Comparison of ENCODE assay signal across 18 mouse cellular contexts in the genomic region with DNA sequence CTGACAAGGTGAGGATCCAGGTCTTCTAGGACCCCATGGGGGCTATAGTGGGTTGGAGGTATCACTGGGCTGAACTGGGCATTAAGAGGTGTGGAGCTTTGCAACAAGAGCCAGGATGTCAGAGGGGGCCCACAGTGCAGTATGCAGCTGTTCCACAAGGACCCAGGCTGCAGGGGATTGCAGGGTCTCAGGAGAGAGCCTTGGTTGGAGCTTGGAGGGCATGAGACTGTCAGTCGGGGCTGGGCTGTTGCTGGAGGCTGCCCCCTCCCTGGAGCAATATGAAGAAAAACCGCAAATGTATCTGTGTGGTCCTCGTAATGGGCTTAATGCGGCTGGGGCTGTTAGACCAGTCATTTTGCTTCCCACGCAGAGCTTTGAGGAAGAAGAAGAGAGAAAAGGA. TPM values are rescaled to one million over a fixed set of nuclear protein-coding genes. Genes with fewer than 3 reads are reported as not detected.
DNase-seq lines count a peak whose midpoint lies in the region; ATAC-seq lines count a peak whose summit lies in the region.
"Had no signal": no experiment of that assay in that cellular context is flagged by ENCODE, and none has a peak within 500 bp of the region (broad histone marks: within the 10 kb centered on the region; RNA-seq: fewer than 3 reads in every experiment).

No protein-coding gene starts in this region.

- H3K27ac ChIP-seq in hindbrain, embryonic 12.5 days: no peak overlapping the region
- H3K27ac ChIP-seq in hindbrain, embryonic 10.5 days: no peak overlapping the region
- H3K27ac ChIP-seq in forebrain, embryonic 14.5 days (ENCODE audit: low read depth, low read length): no peak overlapping the region; the same call in 1 of the 2 replicates
- no peak overlapping the region for H3K27ac ChIP-seq in limb, embryonic 10.5 days
- H3K27ac ChIP-seq: gastrocnemius, adult 2 months; heart, adult 2 months; lung, embryonic 15.5 days; stomach, postnatal 0 days had no signal

- H3K9ac ChIP-seq in hindbrain, embryonic 12.5 days: no peak overlapping the region
- 0 out of 2 replicates have a peak overlapping the region, but pooled peaks have one; percentile 13 for H3K9ac ChIP-seq in forebrain, embryonic 14.5 days (ENCODE audit: low read length)
- H3K9ac ChIP-seq: lung, embryonic 15.5 days had no signal

- 0 out of 2 replicates have a peak, but pooled peaks cover 5% of the 10 kb centered on the region for H3K27me3 ChIP-seq in hindbrain, embryonic 12.5 days
- H3K27me3 ChIP-seq in hindbrain, embryonic 10.5 days (ENCODE audit: insufficient read depth, poor library complexity, severe bottlenecking): peaks cover 6% of the 10 kb centered on the region
- peaks cover 2% of the 10 kb centered on the region; the same call in 1 of the 2 replicates for H3K27me3 ChIP-seq in forebrain, embryonic 14.5 days (replicated peaks; ENCODE audit: control insufficient read depth, insufficient read depth, low read length)
- H3K27me3 ChIP-seq in limb, embryonic 10.5 days (ENCODE audit: low read depth, poor library complexity, severe bottlenecking): 0 out of 2 replicates have a peak, but pooled peaks cover 8% of the 10 kb centered on the region
- H3K27me3 ChIP-seq: lung, embryonic 15.5 days had no signal

- 71% methylated on average over 5 of the region's 5 CpGs for WGBS in hindbrain, embryonic 12.5 days
- WGBS in hindbrain, embryonic 10.5 days: 66% methylated on average over 5 of the region's 5 CpGs
- 10% methylated on average over 5 of the region's 5 CpGs for WGBS in forebrain, embryonic 14.5 days
- 63% methylated on average over 5 of the region's 5 CpGs for WGBS in limb, embryonic 10.5 days

- H3K4me1 ChIP-seq in hindbrain, embryonic 12.5 days: 0 out of 2 replicates have a peak, but pooled peaks cover 3% of the 10 kb centered on the region
- H3K4me1 ChIP-seq in hindbrain, embryonic 10.5 days (replicated peaks): 0 out of 2 replicates have a peak, but pooled peaks cover 2% of the 10 kb centered on the region
- peaks cover 8% of the 10 kb centered on the region for H3K4me1 ChIP-seq in forebrain, embryonic 14.5 days (ENCODE audit: control insufficient read depth, insufficient read depth, low read length)
- H3K4me1 ChIP-seq in limb, embryonic 10.5 days: peaks cover 4% of the 10 kb centered on the region
- H3K4me1 ChIP-seq: lung, embryonic 15.5 days had no signal

- H3K4me3 ChIP-seq in hindbrain, embryonic 12.5 days: no peak overlapping the region
- H3K4me3 ChIP-seq in hindbrain, embryonic 10.5 days: no peak overlapping the region
- no peak overlapping the region for H3K4me3 ChIP-seq in forebrain, embryonic 14.5 days (ENCODE audit: low read depth, low read length)
- no peak overlapping the region for H3K4me3 ChIP-seq in limb, embryonic 10.5 days
- H3K4me3 ChIP-seq: gastrocnemius, adult 2 months; heart, adult 2 months; lung, embryonic 15.5 days had no signal

- no peak overlapping the region for H3K4me2 ChIP-seq in hindbrain, embryonic 12.5 days (replicated peaks)
- peak overlapping the region; percentile 31 for H3K4me2 ChIP-seq in forebrain, embryonic 14.5 days (ENCODE audit: low read length)
- H3K4me2 ChIP-seq: lung, embryonic 15.5 days had no signal

- no peaks in the 10 kb centered on the region for H3K36me3 ChIP-seq in hindbrain, embryonic 12.5 days
- H3K36me3 ChIP-seq in hindbrain, embryonic 10.5 days: no peaks in the 10 kb centered on the region
- H3K36me3 ChIP-seq in forebrain, embryonic 14.5 days (ENCODE audit: control insufficient read depth, insufficient read depth, low read length): no peaks in the 10 kb centered on the region
- H3K36me3 ChIP-seq in limb, embryonic 10.5 days: no peaks in the 10 kb centered on the region
- H3K36me3 ChIP-seq: lung, embryonic 15.5 days had no signal

- ATAC-seq in hindbrain, embryonic 12.5 days (ENCODE audit: low FRiP score): peak; percentile 27; the same call in 1 of the 2 replicates
- peak; percentile 60 for ATAC-seq in forebrain, embryonic 14.5 days

- no peak for DNase-seq in hindbrain, embryonic 10.5 days (ENCODE audit: low spot score)
- peak; percentile 30 for DNase-seq in thymus, postnatal 0 days (ENCODE audit: low spot score)
- DNase-seq in thymus, adult 18-20 months: no peak
- DNase-seq in forebrain, embryonic 14.5 days (ENCODE audit: low spot score): no peak
- DNase-seq in limb, embryonic 10.5 days (ENCODE audit: low spot score): no peak
- no peak for DNase-seq in spleen, postnatal 4 days (ENCODE audit: low spot score in 2 of 2)
- DNase-seq in cerebellum, postnatal 14 days: no peak
- DNase-seq: adrenal gland, postnatal 25 days; cerebellum, adult 8-10 months; gastrocnemius, adult 2 months; heart, adult 2 months; heart, postnatal 36 days; kidney, adult 11 months; kidney, postnatal 25 days had no signal

- no peaks in the 10 kb centered on the region for H3K9me3 ChIP-seq in hindbrain, embryonic 12.5 days (replicated peaks)
- no peaks in the 10 kb centered on the region for H3K9me3 ChIP-seq in hindbrain, embryonic 10.5 days
- H3K9me3 ChIP-seq in forebrain, embryonic 14.5 days (replicated peaks; ENCODE audit: control insufficient read depth, low read length): no peaks in the 10 kb centered on the region
- no peaks in the 10 kb centered on the region for H3K9me3 ChIP-seq in limb, embryonic 10.5 days (replicated peaks)
- H3K9me3 ChIP-seq: lung, embryonic 15.5 days had no signal

RNA-seq across cellular contexts. Expression of gene Gal, which starts 26.3 kb away (rescaled TPM):
- polyA plus RNA-seq in hindbrain, embryonic 12.5 days (2016; fragmentation: Nextera tagmentation; extraction: Ambion mirVana): 6.2 and 8.7 TPM in 2 replicates
- 1.8 and 4.8 TPM in 2 replicates for polyA plus RNA-seq in hindbrain, embryonic 10.5 days (2016; fragmentation: Nextera tagmentation; extraction: Ambion mirVana)
- polyA plus RNA-seq in thymus, postnatal 0 days (2015; fragmentation: Nextera tagmentation; extraction: Ambion mirVana): 7.2 and 7.4 TPM in 2 replicates
- polyA plus RNA-seq in forebrain, embryonic 14.5 days (2014; fragmentation: Nextera tagmentation; extraction: Ambion mirVana): 5.6 and 6.6 TPM in 2 replicates
- polyA plus RNA-seq in limb, embryonic 10.5 days (2016; fragmentation: Nextera tagmentation; extraction: Ambion mirVana): 1.6 TPM in 2 replicates
- polyA plus RNA-seq: liver, adult 2 months had no signal

RNA-seq across cellular contexts. Expression of gene Tesmin, which starts 52.0 kb away (rescaled TPM):
- 0.48 and 0.71 TPM in 2 replicates for polyA plus RNA-seq in hindbrain, embryonic 12.5 days (2016; fragmentation: Nextera tagmentation; extraction: Ambion mirVana)
- polyA plus RNA-seq in hindbrain, embryonic 10.5 days (2016; fragmentation: Nextera tagmentation; extraction: Ambion mirVana): 0.22 and 0.39 TPM in 2 replicates
- 1.5 and 1.6 TPM in 2 replicates for polyA plus RNA-seq in thymus, postnatal 0 days (2015; fragmentation: Nextera tagmentation; extraction: Ambion mirVana)
- 0.16 and 0.42 TPM in 2 replicates for polyA plus RNA-seq in forebrain, embryonic 14.5 days (2014; fragmentation: Nextera tagmentation; extraction: Ambion mirVana)
- 0.20 TPM in 2 replicates for polyA plus RNA-seq in limb, embryonic 10.5 days (2016; fragmentation: Nextera tagmentation; extraction: Ambion mirVana)
